Mouse (Mus musculus): ENCODE results near the gene Higd1a. TPM values are rescaled to one million over a fixed set of nuclear protein-coding genes. Genes with fewer than 3 reads are reported as not detected.

Gene Higd1a
- total RNA-seq, 4 experiments from 2014 or later: 73.8 to 88.7 (median 86.3) TPM

DNA sequence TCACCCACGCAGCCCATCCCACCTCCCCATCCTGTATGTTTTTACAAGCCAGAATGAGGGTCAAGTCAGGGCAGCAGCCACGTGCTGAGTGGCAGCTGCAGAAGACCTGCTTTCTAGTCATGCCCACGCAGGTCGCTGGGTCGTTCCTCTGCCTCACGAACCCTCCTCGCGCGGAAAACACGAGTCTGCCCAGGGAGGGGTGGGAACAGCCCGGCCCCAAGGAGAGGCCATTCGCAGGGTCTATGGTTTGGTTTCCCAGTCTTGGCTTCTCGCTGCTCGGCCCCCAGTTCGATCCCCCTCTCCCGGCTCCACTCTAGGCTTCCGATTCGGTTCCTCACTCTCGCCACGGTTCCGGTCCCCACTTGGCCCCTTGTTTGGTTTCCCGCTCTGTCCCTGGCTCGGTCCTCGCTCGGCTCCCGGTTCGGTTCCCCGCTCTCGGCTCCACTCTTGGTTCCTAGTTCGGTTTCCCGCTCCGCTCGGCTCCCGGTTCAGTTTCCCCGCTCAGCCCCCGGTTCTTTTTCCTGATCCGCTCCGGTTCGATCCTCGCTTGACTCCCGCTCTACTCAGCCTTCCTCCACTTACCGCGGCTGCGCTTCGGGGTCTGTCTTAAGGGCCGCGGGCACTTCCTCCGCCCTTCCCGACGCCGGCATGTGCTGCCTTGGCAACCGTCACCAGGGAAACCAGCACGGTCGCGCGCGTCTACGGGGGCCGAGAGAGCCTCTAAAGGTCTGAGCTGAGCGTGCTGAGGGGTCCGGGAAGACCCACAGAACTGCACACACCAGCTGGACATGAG lies 19.1 kb downstream of the Higd1a start, which contains the start of gene Ccdc13:
Gene Ccdc13 (minus strand): TSS at position 633 of the 793 bp plus-strand sequence.
- peak; percentile 73 to 85 for DNase-seq (ENCODE audit: low spot score in 2 of 2)

DNA sequence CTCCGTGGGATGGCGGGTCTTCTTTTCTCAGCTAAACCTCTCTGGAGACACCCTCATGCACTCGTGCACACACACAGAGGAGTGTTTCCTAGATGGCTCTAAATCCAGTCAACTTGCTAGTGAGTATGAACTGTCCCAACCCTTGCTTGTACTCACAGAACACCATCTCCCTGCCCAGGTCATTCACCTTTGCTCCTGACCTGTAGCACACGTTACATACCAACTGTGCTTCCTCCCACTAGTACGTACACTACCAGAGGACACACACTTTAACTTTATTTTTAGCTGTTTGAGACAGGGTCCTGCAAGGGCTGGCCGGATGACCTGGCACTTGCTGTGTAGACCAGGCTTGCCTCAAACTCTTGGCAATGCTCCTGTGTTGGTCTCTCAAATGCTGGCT lies 20.2 kb downstream of the Higd1a start:
- no peak for DNase-seq (ENCODE audit: low spot score in 2 of 2)

DNA sequence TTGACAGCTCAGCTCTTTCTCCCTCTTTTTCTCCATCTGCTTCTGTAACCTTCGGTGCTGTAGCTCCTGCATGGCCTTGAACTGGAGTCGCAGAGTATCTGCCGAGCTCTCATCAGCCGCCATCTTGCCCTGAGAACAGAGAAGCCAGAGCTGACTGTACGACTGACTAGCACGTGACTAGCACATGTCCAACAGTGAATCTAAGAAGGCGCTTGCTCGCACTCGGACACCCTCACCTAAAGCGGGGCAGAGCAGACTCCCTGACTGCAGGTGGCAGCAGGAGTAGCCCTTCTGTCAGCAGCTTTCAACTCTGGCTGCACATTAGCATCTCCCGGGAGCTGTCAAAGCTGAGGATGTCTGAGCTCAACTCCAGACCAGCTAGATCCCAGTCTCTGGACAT lies 24.3 kb downstream of the Higd1a start:
- DNase-seq (ENCODE audit: low spot score in 2 of 2): no peak

DNA sequence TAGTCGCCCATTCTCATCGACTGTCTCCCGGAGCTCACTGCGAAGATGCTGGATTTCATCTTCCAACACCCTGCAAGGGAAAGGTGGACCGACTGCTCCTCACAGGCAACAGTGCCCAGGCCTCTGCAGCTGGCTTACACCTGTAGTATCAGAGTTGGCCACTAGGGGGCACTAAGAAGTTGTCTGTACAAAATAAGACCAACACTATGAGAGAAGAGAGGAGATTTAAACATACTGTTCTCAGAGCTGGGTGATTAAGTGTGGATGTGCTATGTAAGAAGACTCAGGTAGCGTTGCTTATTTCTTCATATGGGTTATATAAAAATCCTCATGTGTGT lies 27.2 kb downstream of the Higd1a start:
- peak; percentile 70 to 90 for DNase-seq (ENCODE audit: low spot score in 2 of 2)

GRCm38 (mm10) chr9:121830243-121830955 lies 27.8 kb downstream of the Higd1a start:
- DNase-seq (ENCODE audit: low spot score in 2 of 2): peak; percentile 60 to 66

- no peak for DNase-seq (ENCODE audit: low spot score in 2 of 2)
These were observed 28.7 kb downstream of the Higd1a start for GRCm38 (mm10) chr9:121829270-121829992.

- DNase-seq (ENCODE audit: low spot score in 2 of 2): no peak
These were observed 29.8 kb downstream of the Higd1a start for GRCm38 (mm10) chr9:121828314-121828713.

DNA sequence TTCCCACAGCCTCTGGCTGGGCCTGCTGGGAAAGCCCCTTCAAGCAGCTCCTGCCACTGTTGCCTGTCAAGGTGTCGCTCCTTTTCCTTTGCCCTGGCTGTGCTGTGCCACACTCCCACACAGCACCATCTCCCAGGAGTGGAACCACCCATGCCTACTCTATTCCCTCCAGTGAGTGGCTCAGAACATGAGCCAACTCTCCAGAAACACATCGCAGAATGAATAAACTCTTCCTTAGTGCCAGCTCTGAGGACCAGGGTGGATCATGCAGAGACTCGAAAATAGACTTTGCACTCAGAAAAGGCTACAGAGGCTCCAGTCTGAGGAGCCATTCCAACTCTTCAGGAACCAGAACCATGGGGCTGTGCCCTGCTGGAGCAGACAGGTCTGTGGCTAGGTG lies 31.8 kb downstream of the Higd1a start:
- no peak for DNase-seq (ENCODE audit: low spot score in 2 of 2)

GRCm38 (mm10) chr9:121823991-121824390 lies 34.2 kb downstream of the Higd1a start:
- peak in 1 of 2 experiments; percentile 43 for DNase-seq (ENCODE audit: low spot score in 2 of 2)

- DNase-seq (ENCODE audit: low spot score in 2 of 2): no peak
These were observed 35.1 kb downstream of the Higd1a start for GRCm38 (mm10) chr9:121823051-121823450.

- DNase-seq (ENCODE audit: low spot score in 2 of 2): peak; percentile 68 to 70
These were observed 35.6 kb downstream of the Higd1a start for GRCm38 (mm10) chr9:121822585-121822991.

- no peak for DNase-seq (ENCODE audit: low spot score in 2 of 2)
These were observed 37.4 kb downstream of the Higd1a start for GRCm38 (mm10) chr9:121820765-121821164.

- no peak for DNase-seq (ENCODE audit: low spot score in 2 of 2)
These were observed 38.2 kb downstream of the Higd1a start for GRCm38 (mm10) chr9:121819771-121820471.

DNA sequence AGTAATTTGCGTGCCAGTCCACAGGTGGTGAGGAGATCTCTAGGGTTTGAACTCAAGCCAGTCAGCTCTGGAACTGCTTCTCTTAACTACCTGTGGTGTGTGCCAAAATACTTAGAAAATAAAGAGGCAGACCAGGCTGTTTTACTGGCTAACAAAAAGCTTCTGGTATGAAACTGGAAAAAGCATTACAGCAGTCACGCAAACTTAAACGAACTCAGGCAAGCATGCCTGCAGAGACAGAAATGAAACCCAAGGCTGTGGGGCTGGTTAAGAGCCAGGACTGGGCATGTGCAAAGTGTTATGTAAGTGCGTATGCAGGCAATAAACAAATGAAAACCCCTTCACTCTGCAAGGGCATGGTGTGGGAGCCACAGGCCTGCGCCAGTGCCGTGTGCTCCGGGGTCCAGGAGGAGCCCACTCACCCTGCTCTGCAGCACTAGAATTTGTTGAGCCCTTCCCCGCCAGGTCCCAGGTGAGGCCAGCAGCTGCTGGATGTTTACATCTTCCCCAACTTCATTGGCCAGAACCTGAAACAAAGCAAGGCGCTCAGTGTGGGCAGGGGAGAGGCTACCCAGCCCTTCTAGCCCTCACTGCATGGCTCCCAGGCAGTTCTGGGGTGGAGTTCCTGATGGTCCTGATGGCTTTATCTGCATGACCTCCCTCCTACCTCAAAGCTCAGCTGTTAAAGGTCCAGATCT lies 38.9 kb downstream of the Higd1a start:
- peak in 1 of 2 experiments; percentile 38 for DNase-seq (ENCODE audit: low spot score in 2 of 2)

GRCm38 (mm10) chr9:121815183-121815582 lies 43.0 kb downstream of the Higd1a start:
- no peak for DNase-seq (ENCODE audit: low spot score in 2 of 2)

DNA sequence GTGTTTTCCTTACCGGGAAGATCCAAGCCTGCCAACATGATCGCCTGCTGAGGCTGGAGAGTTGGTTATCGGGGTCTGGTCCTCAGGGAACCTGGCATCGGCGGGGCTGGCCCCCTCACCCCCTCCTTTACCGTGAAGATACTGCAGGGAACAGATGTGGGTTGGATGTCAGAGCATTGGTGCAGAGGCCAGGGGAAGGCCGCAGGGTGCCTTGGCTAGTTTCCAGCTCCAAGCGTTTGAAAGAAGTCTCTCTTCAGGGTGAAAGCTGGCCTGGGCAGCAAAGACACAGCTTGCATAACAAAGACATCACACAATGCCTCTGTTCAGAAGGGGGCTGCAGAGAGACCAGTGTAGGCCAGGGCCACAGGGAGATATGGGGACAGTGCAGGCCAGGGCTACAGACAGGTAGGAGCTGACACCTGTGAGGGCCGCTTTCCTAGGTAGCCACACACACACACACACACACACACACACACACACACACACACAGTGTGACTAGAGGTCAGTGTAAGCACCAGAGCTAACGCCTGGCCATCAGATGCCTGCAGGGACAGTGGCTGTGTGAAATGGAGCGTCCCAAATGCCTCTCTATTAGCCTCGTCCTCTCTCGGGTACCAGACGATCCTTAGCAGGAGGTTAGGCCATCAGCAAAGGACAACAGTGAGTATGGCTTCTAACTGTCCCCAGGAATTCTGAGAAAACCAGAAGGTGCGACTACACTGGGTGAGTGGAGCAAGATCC lies 47.9 kb downstream of the Higd1a start:
- DNase-seq (ENCODE audit: low spot score in 2 of 2): peak; percentile 84 to 86

DNA sequence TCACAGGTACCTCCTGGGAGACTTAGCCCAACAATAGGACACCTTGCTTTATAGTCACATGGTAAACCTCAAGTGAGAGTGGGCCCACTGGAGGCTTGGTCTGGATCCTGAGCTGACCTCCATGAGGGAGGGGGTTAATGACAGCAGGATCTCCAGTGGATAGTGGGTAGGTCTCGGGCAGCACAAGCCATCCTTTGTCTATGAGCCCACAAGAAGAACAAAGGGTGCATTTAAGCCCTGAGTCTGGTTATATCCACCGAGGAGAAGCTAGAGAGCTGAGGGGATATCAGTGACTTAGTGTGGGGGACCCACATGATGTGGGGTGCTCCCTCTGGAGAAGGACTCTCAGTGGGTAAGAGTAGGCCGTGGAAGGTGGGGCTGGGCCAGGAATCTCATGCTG lies 49.7 kb downstream of the Higd1a start:
- DNase-seq (ENCODE audit: low spot score in 2 of 2): no peak

DNA sequence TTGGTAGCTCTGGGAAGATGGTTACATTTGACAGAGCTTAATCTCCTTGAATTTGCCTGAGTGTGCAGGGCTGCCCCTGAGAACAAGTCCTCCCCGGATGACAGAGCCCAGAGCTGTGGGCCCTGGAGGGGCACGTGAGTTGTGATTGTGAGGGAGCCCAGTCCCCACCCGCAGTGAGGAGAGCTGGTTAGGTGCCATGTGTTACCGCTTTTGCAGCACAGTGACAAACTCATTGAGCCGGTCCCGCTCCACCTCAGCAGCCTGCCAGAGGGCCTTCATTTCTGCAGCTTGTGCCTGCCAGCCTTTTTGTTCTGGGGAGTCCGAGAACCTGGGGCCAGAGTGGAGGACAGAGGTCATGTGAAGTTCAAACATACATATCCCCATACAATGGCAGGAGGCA lies 50.2 kb downstream of the Higd1a start:
- peak in 1 of 2 experiments; percentile 21 for DNase-seq (ENCODE audit: low spot score in 2 of 2)

GRCm38 (mm10) chr9:121807546-121807945 lies 50.6 kb downstream of the Higd1a start:
- DNase-seq (ENCODE audit: low spot score in 2 of 2): no peak

DNA sequence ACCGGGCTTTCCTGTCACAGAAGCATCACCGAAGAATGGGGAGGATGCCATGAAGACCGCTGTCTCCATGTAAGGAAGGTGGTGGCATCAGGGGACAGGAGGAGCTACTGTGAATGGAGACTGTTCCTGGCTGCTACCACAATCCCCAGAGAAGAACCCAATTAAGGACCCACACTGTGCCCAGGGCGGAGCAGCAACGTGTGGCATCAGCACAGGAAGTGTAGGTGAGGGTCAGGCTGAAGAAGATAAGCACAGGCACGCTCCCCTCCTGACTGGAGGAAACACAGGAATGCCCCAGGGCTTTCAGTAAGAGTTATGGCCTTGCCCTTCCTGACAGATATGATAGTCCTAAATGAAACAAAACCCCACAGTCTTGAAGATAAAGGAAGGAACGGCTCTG lies 55.4 kb downstream of the Higd1a start:
- DNase-seq (ENCODE audit: low spot score in 2 of 2): no peak

All from layer of hippocampus, adult 8-10 months (tissue).